Mouse (Mus musculus): ENCODE measurements around the gene Cdk8. TPM values are rescaled to one million over a fixed set of nuclear protein-coding genes. Genes with fewer than 3 reads are reported as not detected.

Cdk8 gene
- total RNA-seq, 1 experiment from 2014 or later = 107 TPM

DNA sequence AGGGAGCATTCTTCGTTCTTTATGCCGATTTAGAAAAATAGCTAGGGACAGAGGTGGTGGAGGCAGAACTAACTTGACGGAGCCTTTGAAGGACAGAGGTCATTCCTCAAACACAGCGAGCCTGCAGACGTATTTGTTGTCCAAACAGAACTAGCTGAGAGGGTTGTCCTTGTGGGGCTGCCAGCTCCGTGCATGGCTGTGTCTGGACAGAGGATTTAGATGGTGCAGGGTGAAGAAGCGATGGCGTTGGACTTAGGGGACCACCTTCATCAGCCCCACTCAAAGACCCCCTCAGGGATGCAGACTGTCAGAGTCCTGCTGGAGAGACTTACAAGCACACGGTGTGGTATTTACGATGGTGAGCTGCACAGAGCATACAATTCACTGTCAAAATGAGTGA, 97.9 kb downstream of the Cdk8 start:
- DNase-seq = peak; percentile 41

DNA sequence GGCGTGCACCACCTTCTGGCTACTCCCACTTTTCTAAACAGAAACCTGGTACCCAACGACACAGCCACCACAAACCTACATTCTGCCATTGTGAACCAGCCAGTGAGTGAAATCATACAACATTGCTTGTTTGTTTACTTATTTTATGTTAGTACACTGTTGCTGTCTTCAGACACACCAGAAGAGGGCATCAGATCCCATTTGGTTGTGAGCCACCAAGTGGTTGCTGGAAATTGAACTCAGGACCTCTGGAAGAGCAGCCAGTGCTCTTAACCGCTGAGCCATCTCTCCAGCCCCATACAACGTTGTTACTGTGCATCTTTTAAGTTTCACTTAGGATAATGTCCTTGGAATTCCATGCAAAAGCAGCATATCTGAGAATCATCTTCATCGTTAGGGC, 98.5 kb downstream of the Cdk8 start:
- DNase-seq = no peak

DNA sequence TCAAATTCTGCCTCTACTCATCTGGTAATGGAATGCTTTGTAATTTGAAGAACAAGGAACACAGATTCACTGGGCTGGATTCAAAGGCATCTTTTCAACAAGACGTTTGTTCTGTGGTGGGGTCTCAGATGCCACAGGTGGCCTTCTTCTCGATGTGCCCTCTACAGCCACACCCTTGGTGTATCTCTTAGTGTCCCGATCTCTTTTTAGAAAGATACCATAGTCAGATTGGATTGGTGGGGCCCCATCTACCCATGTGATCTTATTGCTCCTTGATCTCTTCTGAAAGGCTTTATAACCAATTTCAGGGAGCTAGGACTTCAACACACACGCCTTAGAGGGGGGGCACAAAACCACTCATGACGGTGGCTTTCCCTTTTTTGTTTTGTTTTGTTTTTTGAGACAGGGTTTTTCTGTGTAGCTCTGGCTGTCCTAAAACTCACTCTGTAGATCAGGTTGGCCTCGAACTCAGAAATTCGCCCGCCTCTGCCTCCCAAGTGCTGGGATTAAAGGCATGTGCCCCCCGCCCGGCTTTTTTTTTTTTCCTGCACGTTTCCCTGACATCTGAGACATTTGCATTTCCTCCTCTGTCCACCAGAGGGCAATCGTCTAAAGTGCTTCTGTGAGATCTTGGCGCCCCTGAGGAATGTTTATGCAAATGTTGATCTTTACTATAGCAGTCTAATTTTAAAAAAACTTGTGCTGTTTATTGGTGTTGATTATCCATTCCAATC, 99.2 kb downstream of the Cdk8 start:
- DNase-seq = peak; percentile 37

DNA sequence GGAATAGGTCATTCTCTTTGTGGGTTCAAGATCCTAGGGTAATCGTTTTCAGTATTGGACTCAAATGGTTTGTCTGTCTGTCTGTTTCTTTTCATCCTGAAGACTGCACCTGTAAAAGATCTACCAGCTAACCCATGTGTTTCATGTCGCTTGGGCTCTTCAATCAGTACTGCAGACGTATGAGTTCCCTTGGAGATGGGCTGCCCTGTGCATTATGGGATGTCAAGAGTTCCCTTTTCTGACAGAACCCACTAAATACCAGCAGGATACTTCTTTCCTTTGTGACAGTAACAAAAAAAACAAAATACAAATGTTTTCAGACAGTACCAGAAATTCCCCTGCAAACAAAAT, 99.7 kb downstream of the Cdk8 start:
- DNase-seq = no peak

DNA sequence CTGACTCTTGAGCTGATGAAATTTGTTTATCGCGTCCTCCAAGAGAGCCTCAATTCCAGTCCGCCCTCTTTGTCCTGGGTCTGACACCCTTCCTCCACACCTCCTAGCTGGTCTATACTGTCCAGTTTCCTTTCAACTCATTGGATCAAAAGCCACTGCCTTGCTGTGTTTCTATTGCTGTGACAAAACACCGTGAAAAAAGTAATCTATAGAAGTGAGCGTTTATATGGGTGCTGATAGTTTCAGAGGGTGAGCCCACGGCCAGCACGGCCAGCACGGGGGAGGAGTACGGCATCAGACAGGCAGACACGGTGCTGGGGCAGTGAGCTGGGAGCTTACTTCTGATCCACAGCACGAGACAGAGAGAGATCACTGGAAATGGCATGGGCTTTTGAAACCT, 100.1 kb downstream of the Cdk8 start:
- DNase-seq = no peak

DNA sequence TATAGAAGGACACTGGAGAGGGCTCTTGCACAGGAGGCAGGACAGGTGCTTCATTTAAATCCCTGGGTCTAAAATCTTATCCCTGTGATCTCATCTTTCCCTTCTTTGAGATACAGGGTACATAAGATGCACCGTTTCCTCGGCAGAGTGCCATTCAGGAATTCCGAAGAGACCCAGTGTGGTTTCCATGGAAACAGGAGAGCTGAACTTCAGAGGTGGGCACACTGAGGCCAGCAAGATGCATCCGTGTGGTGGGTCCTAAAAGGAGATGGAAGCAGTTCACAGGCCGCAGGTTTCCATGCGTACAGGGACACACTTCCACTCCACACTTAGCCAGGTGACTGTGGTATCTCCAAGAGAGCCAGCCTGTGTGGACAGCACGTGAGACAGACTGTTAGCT, 101.5 kb downstream of the Cdk8 start:
- DNase-seq = no peak

DNA sequence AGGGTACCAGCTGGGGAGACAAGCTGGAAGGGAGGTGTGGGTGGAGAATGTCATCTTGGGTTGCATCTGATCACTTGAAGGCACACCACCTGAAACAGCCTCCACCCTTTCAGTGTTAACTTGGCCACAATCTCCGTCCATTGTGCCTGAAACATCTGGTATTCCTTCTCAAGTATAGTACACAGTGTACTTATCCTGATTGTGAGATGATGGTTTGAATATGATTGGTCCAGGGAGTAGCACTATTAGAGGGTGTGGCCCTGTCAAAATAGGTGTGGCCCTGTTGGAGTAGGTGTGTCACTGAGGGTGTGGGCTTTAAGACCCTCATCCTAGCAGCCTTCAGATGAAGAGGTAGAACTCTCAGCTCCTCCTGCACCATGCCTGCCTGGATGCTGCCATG, 103.4 kb downstream of the Cdk8 start:
- no peak for DNase-seq

DNA sequence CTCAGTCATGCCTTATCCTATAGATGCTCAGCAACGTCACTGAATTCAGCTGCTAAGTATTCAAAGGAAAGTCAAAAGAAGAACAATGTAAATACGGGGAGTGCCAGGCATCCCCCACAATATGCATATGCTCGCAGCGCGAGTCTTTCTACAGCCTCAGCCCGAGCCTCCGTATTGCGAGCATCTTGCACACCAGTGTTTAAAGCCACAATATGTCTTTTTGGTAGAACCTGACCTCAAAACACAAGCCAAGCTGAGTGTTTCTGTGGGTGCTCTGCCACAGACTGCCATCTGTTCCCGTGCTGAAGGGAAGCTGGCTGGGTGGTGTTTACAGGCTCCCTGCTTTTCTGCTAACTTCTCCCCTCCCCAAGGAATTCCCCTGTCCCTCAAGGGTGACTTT, 107.0 kb downstream of the Cdk8 start:
- DNase-seq = no peak

DNA sequence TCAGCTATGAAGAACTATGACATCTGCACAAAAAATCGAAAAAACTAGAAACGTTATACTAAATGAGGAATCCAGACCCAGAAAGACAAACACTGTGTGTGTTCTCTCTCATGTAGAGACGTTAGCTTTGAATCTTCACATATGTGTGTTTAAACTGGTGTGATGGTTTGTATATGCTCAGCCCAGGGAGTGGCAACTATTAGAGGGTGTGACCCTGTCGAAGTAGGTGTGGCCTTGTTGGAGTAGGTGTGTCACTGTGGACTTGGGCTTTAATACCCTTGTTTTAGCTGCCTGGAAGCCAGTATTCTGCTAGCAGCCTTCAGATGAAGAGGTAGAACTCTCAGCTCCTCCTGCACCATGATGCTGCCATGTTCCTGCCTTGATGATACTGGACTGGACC, 109.0 kb downstream of the Cdk8 start:
- no peak for DNase-seq

DNA sequence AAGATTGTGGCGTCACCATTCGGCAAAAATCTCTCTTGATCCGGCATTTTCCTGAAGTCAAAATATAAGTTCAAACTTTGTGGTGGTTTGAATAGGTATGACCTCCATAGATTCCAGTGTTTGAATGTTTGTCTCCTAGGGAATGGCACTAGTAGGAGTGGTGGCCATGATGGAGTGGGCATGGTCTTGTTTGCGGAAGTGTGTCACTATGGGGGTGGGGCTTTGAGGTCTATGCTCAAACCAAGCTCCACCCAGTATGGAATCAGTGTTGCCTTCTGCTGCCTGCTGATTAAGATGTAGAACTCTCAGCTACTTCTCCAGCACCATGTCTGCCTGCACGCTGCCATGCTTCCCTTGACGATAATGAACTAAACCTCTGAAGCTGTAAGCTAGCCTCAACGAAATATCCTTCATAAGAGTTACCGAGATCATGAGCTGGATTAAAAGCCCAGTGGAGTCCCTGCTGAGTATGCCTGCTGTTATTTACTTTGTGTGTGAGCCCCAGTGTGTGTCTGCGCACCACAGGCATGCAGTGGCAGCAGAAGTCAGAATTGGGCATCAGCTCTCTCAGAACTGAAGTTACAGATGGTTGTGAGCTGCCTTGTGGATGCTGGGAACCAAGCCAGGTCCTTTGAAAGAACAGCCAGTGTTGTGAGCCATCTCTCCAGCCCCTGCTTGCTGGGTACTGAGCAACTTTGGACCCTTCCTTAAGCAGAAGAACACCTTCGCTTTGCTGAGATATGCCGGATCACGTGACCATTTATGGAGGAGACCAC, 114.1 kb downstream of the Cdk8 start:
- DNase-seq = no peak

DNA sequence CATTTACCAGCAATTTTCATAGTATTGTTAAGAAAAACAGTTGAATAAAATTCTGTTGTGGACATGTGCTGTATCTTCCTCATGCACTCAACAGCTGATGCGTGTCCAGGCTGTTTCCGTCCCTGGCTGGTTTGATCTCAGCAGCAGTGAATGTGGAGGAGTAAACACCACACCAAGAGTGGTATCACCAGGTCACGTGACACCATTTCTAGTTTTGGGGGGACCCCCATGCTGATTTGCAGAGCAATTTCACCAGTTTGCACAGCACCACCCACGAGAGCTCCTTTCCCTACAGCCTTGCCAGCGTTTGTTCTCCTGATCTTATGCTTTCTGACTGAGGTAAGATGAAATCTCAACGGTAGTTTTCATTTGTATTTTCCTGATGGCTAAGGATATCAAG, 116.1 kb downstream of the Cdk8 start:
- DNase-seq = no peak

DNA sequence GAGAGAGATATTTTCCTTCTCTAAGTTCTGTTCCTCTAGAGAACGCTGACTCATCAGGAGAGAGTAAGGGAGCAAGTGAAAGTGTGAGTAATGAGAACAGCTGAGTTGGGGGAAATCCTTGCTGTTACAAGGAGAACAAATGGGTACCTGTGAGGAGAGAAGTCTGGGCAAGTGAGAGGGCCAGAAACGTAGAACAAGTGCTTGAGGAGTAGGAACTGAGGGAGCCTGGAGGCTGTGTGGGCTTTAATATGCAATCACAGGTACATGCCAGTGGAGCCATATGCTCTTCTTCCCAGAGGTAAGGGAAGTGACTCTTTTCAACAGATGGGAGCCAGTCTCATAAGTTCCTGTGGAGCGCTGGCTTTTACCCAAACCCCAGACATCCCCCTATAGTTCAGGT, 118.2 kb downstream of the Cdk8 start:
- DNase-seq = no peak

DNA sequence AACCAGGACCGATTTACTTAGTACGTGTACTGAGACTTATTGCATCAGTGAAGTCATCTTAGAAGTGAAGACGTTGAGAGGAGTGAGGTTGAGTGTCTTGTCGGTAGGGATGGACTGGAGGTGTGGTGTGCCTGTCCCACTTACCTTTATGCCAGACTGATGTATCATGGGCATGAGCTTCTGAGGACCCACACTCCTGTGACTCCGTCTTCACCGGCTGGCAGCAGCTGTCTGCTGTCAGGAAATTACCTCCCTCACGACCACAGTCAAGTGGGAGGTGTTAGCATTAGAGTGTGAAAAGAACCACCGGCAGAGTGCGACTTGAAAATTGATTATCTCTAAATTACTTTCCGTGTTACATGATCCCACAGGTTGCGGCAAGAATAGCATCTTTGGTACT, 119.8 kb downstream of the Cdk8 start:
- no peak for DNase-seq

DNA sequence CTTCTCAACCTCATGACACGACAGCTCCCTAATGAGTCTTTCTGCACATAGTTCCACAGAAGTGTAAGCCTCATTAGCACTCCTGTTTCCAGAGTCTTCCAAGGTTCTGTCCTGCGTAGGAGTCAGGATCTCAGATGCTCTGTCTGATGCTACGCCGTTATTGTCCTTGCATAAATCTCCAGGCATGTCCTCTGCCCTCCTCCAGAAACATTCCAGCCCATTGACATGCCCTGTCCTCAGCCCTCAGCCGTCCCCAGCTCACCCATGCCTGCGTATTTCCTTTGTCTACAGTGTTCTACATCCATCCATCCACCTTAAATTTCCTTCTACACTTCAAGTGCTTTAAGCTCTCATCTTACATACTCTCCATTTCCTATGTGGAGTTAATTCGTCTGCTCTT, 121.0 kb downstream of the Cdk8 start:
- DNase-seq = peak; percentile 38

Other genes with a start within 250 kb of the Cdk8 start
- 10.8 TPM in 1 of 2 replicates, not detected in the other for gene Cyp3a25, start 221.6 kb upstream of the Cdk8 start, total RNA-seq (2021)
- gene Cyp3a59, start 152.0 kb upstream of the Cdk8 start, total RNA-seq (2021) = 1.7 TPM in 1 of 2 replicates, not detected in the other
- gene Gm5565, start 70.7 kb upstream of the Cdk8 start, total RNA-seq (2021) = not detected in 2 replicates
- gene Gm6309, start 60.5 kb upstream of the Cdk8 start, total RNA-seq (2021) = not detected in 2 replicates
- gene 1700001J03Rik, start 45.9 kb upstream of the Cdk8 start, total RNA-seq (2021) = 2.1 TPM in 1 of 2 replicates, not detected in the other
- gene Rnf6, start 9.7 kb upstream of the Cdk8 start, total RNA-seq (2021) = 69.2 and 69.8 TPM in 2 replicates
- gene Wasf3, start 153.8 kb downstream of the Cdk8 start, total RNA-seq (2021) = 36.6 and 36.9 TPM in 2 replicates